Mouse (Mus musculus): Measurements from ENCODE around the gene Angel2.
"Not testable (repeated sequence)": the region's sequence is repeated elsewhere in the genome, so short reads cannot be mapped to it uniquely, and the experiment has no call there.

Angel2 gene

GRCm38 (mm10) chr1:190924812-190925211 is at the start of gene Angel2:
Gene Angel2, plus strand, starts transcription at chr1:190925112.
- not testable (repeated sequence) for DNase-seq (ENCODE audit: low spot score)

DNA sequence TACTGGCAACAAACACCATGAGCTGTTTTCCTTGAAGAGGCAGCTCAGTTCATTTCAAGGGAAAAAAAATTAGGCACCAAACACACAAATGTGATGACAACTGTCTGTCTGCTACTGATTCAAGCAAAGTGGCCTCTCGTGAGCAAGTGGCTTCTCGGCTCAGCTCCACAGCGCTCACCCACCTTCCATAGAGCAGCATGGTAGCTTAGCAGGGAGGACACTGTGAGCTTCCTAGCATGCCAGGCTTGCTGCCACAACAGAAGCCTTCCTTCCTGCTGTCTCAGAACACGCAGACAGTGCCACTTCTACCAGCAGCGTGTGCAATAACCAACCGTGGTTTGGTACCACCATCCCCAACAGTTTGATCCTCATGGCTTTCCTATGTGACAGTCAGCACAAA is 49.2 kb upstream of the Angel2 start:
- DNase-seq (ENCODE audit: low spot score), result no peak

- no peak for DNase-seq (ENCODE audit: low spot score)
Measured at GRCm38 (mm10) chr1:190880638-190881037, 44.3 kb upstream of the Angel2 start.

DNA sequence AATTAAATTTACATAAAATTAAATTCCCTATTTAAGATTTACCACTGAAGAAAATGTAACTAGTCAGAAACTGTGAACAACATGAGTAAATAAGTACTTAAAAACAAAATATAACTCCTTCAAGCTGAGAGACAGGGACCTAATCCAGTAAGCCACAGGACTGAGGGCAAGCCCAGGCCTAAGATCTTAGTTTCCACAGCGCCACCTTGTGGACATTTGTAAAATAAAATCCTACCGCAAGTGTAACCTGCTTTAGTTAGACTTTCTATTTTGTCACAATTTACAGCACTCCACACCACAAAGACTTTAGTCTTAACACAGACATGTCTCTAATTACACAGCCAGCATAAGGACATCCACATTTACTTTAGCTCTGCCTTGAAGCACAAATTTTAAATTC is 43.5 kb upstream of the Angel2 start:
- peak; percentile 86 for DNase-seq (ENCODE audit: low spot score)

DNA sequence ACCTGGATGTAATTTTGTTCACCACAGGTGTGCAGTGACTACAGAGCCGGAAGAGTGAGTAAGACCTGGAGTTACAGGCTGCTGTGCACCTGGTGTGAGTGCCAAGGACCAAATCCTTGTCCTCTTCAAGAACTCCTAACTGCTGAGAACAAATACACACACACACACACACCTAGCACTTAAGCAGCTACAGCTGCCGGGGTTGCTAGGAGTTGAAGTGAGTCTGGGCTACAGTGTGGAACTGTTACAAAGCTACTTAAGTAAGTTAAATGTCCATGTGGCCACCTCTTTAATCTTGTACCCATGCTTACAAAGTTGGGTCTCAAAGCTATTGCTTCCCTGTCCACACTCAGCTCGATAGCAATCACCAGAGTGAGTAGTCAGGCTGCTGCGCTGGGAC is 38.9 kb upstream of the Angel2 start:
- no peak for DNase-seq (ENCODE audit: low spot score)

- DNase-seq (ENCODE audit: low spot score), result no peak
Measured at GRCm38 (mm10) chr1:190888031-190888430, 36.9 kb upstream of the Angel2 start.

DNA sequence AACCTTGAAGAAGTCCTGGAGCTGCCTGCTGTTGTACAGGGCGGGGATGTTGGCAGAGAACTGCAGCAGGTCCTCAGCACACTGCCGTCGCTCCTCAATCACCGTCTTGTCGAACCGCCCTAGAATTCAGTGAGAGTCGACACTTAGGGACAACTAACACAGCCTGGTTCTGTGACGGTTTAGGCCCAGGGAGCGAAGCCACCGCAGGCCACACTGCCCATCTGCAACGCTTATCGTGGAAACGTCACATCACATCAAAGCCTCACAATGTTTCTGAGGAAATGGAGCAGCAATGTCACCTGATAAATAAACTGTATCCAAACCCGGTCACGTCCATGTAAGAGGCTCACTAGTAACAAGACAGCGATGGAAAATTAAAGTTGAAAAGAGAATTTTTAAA is 36.3 kb upstream of the Angel2 start:
- DNase-seq (ENCODE audit: low spot score), result no peak

GRCm38 (mm10) chr1:190893559-190894167 is 31.2 kb upstream of the Angel2 start:
- no peak for DNase-seq (ENCODE audit: low spot score)

- DNase-seq (ENCODE audit: low spot score), result no peak
Measured at GRCm38 (mm10) chr1:190898186-190898585, 26.7 kb upstream of the Angel2 start.

DNA sequence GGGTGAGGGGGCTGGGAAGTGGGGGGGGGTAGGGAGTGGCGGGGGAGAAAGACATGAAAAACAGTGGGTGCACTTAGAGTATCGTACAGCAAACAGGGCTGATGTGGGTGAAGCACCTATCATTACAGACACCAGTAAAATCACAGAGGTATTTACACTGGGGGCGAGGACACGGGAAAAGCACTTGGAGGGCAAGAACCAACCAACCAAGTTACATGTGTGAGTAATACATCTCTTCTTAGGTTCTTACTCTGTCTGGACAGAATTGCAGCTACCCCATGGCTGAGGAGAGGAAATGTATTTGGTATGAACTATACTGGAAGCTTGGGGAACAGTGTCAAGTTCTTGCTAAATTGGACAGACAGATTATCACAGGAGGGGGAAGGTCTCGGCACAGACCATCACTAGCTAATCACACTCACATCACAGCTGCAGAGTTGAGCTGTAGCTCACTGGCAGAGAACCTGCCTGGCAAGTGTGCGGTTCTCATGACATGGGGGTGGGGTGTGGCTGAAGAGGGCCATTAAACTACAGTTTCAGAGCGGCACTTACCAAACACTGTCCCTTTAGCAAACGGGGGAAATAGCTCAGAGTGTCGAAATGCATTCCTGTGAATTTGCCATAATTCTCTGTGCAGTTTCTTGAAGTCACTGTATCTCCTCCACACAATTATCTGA is 25.9 kb upstream of the Angel2 start:
- no peak for DNase-seq (ENCODE audit: low spot score)

- no peak for DNase-seq (ENCODE audit: low spot score)
Measured at GRCm38 (mm10) chr1:190901082-190901481, 23.8 kb upstream of the Angel2 start.

- no peak for DNase-seq (ENCODE audit: low spot score)
Measured at GRCm38 (mm10) chr1:190904136-190904535, 20.8 kb upstream of the Angel2 start.

DNA sequence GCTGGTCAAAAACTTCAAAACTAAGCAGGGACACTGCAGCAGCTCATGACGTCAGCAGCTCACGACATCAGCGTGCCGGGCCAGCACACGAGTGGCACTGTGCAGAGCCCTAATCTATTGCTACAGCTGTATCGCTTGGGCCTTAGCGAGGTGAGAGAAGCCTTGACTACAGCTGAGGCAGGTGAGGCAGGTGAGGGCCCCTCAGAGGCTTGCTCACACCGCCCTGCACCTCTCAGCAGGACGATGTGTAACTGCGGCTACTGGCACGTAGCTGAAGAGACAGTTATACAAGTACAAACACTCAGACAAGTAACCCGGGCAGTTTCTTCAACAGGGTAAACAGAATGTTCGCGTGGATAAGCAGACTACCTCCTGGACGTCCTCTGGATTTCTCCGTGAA is 20.2 kb upstream of the Angel2 start:
- DNase-seq (ENCODE audit: low spot score), result no peak

- no peak for DNase-seq (ENCODE audit: low spot score)
Measured at GRCm38 (mm10) chr1:190910836-190911235, 14.1 kb upstream of the Angel2 start.

GRCm38 (mm10) chr1:190911415-190912123 is 13.3 kb upstream of the Angel2 start, which contains the start of gene Rps6kc1:
Gene Rps6kc1, minus strand, starts transcription at chr1:190911770.
- DNase-seq (ENCODE audit: low spot score), result peak; percentile 88

DNA sequence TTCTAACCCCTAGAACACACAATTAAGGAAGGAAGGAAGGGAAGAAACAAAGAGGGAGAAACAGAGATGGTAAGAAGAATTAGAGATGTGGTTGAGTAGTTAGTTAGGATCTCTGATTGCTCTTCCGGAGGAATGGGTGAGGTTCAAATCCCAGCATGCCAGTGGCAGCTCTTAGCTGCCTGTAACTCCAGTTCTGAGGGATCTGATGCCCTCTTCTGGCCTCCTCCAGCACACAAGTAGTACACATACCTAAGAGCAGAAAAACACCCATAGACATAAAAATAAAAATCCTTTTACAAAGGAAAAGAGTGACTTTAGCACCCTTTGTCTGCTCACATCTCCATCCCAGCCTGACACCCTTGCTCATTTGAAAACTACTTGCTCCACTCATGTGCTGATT is 12.3 kb upstream of the Angel2 start:
- DNase-seq (ENCODE audit: low spot score), result peak; percentile 4

DNA sequence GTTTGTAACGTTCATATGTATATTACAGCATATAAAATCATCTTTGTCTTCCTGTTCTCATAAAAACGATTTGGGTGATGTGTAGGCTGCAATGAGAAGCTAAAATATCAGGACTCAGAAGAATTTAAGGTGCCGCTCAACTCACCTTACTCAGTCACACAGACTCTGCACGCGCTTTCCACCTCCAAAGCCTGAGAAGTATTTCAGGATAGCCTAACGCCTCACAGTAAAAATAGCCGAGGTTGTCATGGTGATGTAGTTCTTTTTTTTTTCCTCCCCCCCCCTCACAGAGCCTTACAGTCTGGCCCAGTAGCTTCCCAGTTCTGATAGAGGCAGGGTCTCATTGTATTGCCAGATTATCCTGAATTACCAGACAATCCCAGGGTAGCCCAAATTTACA is 6.0 kb upstream of the Angel2 start:
- no peak for DNase-seq (ENCODE audit: low spot score)

- no peak for DNase-seq (ENCODE audit: low spot score)
Measured at GRCm38 (mm10) chr1:190919725-190920469, 5.0 kb upstream of the Angel2 start.

GRCm38 (mm10) chr1:190927311-190927710 is 2.4 kb downstream of the Angel2 start:
- DNase-seq (ENCODE audit: low spot score), result no peak

DNA sequence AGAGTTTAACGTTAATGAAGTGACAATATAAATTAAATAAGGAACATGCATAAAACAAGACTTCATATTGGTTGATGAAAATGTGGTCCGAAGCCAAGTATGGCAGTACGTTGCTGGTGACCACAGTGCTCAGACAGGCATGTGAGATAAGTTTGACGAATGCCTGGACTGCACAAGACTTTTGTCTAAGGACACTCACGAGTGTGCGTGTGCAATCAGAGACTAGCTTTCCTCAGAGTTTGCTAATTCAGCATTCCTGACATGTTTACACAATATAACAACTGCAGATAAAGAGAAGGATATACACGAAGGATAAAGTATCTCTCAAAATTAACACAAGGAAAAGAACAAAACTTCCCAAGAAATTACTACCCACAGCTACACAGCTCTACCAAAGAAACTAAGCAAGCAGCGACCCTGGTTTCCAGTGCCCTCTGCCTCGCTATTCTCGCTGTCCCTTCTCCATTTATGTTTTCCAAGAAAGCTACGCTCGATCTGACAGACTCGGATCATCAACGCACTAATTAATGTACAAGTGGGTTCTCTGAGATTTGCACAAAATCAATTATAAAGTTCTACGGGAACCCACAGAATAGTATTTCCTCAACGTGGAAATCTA is 2.9 kb downstream of the Angel2 start:
- peak; percentile 28 for DNase-seq (ENCODE audit: low spot score)

GRCm38 (mm10) chr1:190928370-190929009 is 3.6 kb downstream of the Angel2 start:
- DNase-seq (ENCODE audit: low spot score), result peak; percentile 97
